Mouse (Mus musculus): ENCODE data around the gene Abcc3. TPM values are rescaled to one million over a fixed set of nuclear protein-coding genes. Genes with fewer than 3 reads are reported as not detected.

Gene Abcc3
- total RNA-seq, 4 experiments from 2014 or later, result 1.3 to 8.4 (median 3.9) TPM

DNA sequence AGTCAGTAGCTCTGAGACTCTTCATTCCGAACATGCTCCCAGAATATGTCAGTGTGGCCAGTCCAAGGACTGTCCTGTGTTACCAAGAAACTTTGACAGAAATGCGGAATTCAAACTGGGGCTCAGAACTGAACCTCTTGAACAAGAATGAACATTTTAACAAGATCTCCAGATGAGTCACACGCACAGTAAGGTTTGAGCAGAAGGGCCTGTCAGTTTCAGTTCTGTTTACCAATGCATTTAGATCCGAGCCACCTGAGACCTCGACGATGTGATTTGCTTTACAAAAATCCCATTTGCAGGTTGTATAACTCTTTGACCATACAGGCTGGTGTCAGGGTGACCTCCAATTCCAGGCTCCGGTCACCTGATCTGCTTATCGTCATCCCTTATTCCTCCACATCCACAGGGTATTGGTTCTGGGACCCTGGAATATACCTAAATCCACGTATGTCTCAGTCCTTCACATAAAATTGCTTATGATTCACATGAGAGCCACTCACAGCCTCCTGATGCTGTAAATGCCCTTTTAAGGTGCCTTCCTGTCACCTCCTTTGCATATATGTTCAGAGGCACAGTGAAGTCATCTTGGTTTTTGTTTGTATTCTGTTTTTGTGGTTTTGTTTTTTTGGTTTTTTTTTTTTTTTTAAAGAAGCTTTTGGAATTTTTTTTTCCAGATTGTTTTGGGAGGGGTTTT lies 37.1 kb downstream of the Abcc3 start:
- no peak for DNase-seq (ENCODE audit: low spot score in 2 of 2)

- DNase-seq (ENCODE audit: low spot score in 2 of 2), result no peak
Observed at GRCm38 (mm10) chr11:94351094-94351493, 41.7 kb downstream of the Abcc3 start.

GRCm38 (mm10) chr11:94350337-94350736 lies 42.5 kb downstream of the Abcc3 start:
- no peak for DNase-seq (ENCODE audit: low spot score in 2 of 2)

GRCm38 (mm10) chr11:94349839-94350238 lies 43.0 kb downstream of the Abcc3 start:
- no peak for DNase-seq (ENCODE audit: low spot score in 2 of 2)

DNA sequence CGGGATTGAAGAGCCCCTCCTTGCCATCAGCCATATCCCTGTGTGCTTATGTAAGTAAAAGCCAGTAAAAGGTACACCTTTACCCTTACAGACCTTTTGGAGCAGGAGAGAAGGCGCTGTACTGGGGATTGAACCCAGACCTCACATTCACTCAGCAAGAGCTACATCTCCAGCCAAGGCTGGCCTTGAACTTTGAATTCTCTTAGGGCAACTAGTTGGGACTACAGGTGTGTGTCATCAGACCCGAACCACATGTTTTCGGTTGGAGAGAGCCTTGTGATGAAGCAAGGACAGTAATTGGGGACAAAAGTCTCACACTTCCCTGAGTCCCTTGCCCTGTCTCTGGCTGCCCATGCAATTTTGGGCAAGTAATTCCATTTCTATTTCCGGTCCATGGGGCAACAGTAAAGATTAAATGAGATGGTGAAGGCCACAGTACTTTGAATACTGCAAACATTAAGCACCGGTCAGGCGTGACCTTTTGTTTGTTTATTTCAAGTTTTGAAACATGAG lies 45.7 kb downstream of the Abcc3 start:
- DNase-seq (ENCODE audit: low spot score in 2 of 2), result no peak

DNA sequence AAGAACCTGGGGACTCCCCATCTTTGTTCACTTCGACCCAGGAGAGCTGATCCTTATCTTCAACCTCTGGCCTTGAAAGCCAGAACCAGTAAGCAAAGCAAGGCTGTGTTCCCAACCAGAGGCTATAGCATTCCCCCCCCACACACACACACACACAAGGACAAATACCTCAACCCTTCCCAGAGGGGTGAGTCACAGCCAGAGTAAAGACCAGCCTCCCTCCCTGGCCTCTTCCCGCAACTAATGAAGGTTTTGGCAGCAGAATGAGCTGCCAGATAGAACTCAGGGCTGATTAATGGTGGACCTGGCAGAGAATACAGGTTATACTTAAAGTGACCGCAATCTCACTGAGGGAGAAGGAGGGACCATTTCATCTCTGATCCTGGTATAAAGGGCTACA lies 46.2 kb downstream of the Abcc3 start:
- no peak for DNase-seq (ENCODE audit: low spot score in 2 of 2)

DNA sequence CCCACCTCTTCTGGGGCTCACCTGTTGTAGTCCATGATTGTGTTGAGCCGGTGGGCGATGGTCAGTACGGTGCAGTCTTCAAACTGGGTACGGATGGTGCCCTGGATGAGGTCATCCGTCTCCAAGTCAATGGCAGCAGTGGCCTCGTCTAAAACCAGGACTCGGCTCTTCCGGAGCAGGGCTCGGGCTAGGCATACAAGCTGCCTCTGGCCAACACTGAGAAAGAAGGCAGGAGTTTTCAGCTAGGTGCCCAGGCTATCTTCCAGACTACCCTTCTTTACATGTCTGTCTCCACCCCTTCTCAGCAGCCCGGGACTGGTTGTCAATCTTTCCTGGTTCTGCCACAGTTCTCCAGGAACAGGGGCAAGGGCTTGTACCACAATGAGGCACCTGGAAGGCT lies 46.9 kb downstream of the Abcc3 start:
- DNase-seq (ENCODE audit: low spot score in 2 of 2), result no peak

DNA sequence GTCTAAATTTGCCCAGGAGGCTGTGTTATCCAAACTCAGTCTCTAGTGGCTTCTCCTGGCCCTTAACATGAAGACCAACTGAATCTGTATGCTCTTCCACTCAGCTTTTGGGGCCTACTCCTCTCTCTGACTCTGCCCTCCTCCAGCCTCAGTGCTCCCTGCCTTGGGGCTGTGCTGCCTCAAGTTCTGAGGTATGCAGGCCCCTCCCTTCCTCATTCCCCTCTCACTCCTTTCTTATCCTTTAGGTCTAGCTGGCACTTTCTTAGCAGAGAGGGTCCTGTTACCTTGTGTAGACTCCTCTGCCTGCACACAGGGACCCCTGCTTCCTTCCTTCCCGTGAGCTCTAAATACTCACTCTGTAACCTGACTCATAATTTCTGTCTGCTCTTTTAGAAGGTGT lies 48.3 kb downstream of the Abcc3 start:
- DNase-seq (ENCODE audit: low spot score in 2 of 2), result no peak

DNA sequence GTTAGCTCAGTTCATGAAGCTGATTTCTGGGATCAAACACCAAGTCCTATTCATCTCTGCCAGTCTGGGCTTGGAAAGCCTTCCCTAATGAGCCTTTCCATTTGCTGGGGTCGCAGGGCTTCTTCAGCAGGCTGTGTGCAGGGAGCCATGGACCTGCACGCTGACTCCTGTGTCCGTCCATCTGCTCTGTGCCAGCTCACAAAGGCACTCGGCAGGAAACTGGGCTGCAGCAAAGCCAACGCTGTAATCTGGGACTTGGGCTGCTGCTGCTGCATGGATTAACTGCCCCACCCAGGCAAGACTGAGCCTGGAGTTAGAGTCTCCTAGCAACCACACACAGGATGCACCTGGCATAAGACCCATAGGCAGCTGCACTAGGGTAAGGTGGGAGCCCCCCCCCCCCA lies 48.8 kb downstream of the Abcc3 start:
- no peak for DNase-seq (ENCODE audit: low spot score in 2 of 2)

GRCm38 (mm10) chr11:94342114-94342905 lies 50.5 kb downstream of the Abcc3 start:
- DNase-seq (ENCODE audit: low spot score in 2 of 2), result no peak

GRCm38 (mm10) chr11:94340948-94341933 lies 51.6 kb downstream of the Abcc3 start:
- DNase-seq (ENCODE audit: low spot score in 2 of 2), result no peak

GRCm38 (mm10) chr11:94339732-94340585 lies 52.8 kb downstream of the Abcc3 start:
- DNase-seq (ENCODE audit: low spot score in 2 of 2), result peak in 1 of 2 experiments; percentile 42

DNA sequence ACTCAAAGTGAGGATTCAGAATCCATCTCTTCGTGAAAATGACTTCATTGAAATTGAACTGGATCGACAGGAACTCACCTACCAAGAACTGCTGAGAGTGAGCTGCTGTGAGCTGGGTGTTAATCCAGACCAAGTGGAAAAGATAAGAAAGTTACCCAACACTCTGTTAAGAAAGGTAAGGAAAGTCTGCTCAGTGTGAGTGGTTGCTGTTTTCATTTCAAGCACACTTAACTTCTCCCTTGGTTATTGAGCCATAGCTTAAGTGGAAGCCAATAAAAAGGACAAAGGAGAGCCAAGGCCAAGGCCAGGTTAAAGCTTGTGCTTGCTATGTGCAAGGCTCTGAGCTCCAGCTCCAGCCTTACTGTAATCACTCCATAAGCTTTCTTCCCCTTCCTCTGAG lies 54.5 kb downstream of the Abcc3 start:
- no peak for DNase-seq (ENCODE audit: low spot score in 2 of 2)

GRCm38 (mm10) chr11:94336551-94336950 lies 56.2 kb downstream of the Abcc3 start:
- no peak for DNase-seq (ENCODE audit: low spot score in 2 of 2)

GRCm38 (mm10) chr11:94334386-94334968 lies 58.3 kb downstream of the Abcc3 start:
- DNase-seq (ENCODE audit: low spot score in 2 of 2), result no peak

DNA sequence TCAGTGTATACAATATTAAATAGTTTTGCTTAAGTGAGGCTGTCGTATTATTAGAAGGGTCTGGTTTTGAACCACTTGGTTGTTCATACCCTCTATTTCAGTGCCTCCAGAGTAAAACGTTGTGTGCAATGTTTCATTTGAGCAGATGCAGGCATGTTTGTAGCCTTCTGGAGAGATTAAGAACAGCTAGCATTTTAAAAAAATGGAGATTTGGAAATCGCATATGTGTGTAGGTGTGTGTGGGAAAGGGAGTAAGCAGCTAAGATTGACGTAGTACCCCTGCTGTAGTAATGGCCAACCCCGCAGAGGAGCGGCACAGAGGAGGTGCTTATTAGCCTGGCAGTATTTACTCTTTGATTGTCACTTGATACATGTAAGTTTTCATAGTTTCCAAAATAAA lies 60.1 kb downstream of the Abcc3 start:
- DNase-seq (ENCODE audit: low spot score in 2 of 2), result peak in 1 of 2 experiments; percentile 34

DNA sequence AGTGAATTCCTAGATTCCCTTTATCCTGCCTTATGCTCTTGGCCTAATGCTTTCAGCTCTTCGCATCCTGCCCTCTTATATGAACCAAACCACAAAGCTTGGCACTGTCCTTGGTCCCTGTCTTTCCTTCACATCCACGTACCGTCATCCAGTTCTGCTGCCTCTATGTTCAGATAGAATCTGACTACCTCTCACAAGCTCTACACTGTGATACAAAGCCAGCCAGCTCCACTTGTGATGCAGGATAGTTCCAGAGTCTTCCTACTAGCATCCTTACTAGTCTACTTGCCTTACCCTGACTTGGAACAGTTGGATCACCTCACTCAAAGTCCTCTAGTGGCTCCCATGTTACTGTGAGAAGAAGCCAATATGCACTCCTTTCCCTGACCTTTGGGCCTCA lies 62.6 kb downstream of the Abcc3 start:
- no peak for DNase-seq (ENCODE audit: low spot score in 2 of 2)

DNA sequence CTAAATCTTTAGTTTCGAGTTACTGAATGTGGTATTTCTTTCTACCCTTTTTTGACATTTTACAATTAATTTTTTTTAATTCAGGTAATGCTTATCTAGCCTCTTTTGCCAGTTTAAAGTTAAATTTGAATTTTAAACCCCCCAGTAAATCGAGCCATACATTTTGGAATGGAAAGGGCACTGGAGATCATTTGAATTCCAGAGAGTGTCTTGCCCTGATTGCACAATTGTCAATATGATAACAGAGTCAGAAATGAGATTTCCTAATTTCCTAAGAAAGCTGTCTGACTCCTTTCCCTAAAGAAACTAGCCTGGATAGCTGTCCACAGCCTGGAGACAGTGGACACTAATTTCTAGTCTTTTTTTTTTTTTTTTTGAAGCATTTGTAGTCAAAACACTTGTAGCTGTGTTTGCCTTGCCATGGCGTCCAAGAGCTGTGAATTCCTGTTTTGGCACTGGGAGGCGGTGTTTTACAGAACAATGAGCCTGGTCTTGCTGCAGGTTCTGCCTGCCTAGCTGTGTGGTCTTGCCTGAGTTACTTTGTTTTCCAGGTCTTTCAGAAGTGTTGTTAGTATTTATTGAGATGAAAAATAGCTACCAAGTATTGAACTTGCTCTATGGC lies 63.4 kb downstream of the Abcc3 start:
- DNase-seq (ENCODE audit: low spot score in 2 of 2), result peak; percentile 67 to 69

- DNase-seq (ENCODE audit: low spot score in 2 of 2), result peak; percentile 30 to 58
Observed at GRCm38 (mm10) chr11:94328644-94329025, 64.2 kb downstream of the Abcc3 start.
